Mouse (Mus musculus): ENCODE measurements at regions not wholly inside any gene's neighbourhood (a gene's known extent, or its start where the extent isn't known, plus 50 kb on each side); places are given as distances from the start of the nearest gene placed in this dataset.

GRCm38 (mm10) chr16:86011051-86011450, 109.4 kb upstream of the Adamts5 start:
- in situ Hi-C loops (cut with MboI, MseI), result no loop called here

DNA sequence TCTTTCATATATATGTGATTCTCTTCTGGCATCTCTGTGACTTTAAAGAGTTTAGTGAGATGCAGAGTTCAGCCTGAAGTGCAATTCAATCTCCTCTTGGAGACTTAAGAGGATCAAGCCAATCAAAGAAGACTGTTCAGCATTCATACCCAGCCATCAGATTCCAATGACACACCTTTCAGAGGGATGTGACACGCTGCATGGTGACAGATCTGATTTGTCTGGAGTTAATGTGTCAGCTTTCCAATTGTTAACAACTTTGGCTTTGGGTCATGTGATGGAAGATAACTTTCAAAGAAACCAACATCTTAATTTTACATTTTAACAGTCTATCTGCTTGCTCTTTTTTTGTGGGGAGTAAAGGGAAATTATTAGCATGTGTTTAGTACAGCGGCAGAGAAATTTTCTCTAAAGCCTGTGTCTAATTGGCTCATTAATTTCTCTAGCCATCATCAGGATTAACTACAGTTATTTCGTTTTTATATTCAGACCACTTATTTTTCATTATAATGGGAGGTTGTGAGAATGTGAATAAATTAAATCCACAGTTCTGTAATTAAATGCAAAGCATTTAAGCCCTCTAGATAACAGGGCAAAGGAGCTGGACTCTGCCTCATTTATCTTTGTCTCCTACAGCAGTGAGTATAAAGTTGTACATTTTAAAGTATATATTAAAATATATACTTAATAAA, 108.2 kb upstream of the Adamts5 start:
- in situ Hi-C loops (cut with MboI, MseI), result no loop called here

GRCm38 (mm10) chr16:86007799-86008198, 106.2 kb upstream of the Adamts5 start:
- in situ Hi-C loops (cut with MboI, MseI), result no loop called here

GRCm38 (mm10) chr16:86000846-86001245, 99.2 kb upstream of the Adamts5 start:
- in situ Hi-C loops (cut with MboI, MseI), result no loop called here

GRCm38 (mm10) chr16:85985841-85986240, 84.2 kb upstream of the Adamts5 start:
- in situ Hi-C loops (cut with MboI, MseI), result no loop called here

- in situ Hi-C loops (cut with MboI, MseI), result no loop called here
Observed at GRCm38 (mm10) chr16:85977102-85977501, 75.5 kb upstream of the Adamts5 start.

GRCm38 (mm10) chr16:85966892-85967444, 65.3 kb upstream of the Adamts5 start:
- in situ Hi-C loops (cut with MboI, MseI), result no loop called here

DNA sequence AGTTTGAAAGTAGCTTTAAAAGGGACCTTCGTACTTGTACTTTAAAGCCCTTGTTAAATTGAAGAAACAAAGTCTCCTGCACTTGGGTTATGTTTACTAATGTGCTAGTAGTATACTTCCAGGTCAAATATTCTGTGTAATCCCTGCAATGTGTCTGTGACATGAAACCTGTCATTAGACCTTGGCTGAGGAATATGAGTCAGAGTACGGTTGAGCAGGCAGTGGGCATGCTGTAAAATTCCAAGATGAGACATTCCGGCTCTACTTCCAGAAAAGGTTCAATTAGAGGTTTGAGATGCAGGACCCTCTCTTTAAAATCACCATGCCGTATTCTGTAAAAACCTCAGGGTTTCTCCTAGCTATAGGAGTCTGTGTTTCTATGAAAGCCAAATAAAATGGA, 64.6 kb upstream of the Adamts5 start:
- in situ Hi-C loops (cut with MboI, MseI), result no loop called here

DNA sequence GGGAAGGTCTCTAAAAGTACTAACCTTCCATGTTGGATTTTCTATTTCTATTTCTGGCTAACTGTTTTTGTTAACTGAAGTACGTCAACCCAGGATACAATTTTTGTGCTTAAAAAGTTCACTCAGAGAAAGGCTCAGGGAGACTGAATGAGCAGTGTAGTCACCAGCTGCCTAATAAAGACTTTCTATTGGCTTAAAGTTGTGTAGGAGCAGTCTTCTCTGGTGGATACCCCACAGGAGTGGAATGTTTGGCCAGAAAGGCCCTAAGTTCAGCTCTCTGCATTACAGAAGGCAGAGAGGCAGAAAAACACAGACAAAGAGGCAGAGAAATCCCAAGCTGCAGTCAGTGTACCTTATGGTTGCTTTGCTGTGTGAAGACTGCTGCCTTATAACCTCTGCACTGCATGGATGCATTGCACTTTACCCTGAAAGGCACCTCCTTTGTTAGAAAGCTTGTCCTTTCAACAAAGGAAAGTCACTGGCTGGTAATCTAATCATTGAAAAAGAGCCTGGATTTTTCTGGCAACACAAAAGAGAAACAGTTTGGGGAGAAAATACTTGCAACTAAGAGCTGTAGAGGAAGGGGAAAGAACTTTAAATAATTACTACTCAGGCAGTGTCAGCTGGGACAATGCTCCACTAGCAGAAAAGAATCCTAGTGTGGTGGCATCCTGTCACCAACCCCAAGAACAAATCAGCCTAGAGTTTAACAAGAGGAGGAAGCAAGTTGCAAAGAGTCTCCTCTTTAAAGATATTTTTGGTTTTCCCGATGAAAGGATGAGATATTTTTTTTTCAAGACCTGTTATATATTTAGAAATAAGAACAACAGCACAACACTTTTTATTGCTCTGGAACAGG, 63.0 kb upstream of the Adamts5 start:
- in situ Hi-C loops (cut with MboI, MseI), result no loop called here

- in situ Hi-C loops (cut with MboI, MseI), result no loop called here
Observed at GRCm38 (mm10) chr16:85956006-85956562, 54.5 kb upstream of the Adamts5 start.

DNA sequence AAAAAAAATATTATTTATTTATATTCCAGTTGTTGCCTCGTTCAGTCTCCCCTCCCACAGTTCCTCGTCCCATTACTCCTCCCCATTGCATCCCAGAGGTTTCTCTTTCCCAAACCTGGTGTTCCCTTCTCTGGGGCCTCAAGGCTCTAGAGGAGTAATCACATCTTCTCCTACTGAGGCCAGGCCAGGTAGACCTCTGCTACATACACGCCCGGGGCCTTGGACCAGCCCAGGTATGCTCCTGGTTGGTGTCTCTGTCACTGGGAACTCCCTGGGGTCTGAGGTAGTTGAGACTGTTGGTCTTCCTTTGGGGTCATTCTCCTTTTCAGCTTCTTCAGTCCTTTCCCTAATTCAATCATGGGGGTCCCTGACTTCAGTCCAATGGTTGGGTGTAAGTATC, 50.0 kb upstream of the Adamts5 start:
- in situ Hi-C loops (cut with MboI, MseI), result no loop called here

Measured in T-helper 17 cell (primary cell).